Mouse (Mus musculus): ENCODE measurements around the gene Gm45711.
"Not testable (repeated sequence)": the region's sequence is repeated elsewhere in the genome, so short reads cannot be mapped to it uniquely, and the experiment has no call there.

Gm45711 gene

DNA sequence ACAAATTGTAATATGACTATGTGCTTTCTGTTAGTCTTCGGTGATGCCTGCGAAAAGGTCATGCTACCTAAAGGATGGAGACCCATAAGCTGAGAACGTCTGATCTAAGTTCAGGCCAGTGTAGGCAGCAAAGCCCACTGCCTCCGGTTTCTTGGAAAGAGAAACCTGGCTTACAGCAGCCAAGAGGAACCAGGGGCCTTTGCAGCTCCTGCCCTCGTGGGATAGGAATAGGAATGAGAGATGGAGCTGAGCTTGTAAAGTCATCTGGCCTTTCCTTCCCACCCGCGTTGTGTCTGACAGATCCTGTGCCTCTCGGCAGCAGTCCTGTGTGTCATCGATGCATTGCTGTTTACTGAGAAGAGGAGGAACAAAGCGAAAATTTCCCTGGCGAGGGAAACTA, 11.4 kb upstream of the Gm45711 start, which contains the start of gene Gm11020:
TSS of gene Gm11020 (plus strand) at position 301 of the 400 bp plus-strand sequence.
- not testable (repeated sequence) for DNase-seq (ENCODE audit: low spot score)

DNA sequence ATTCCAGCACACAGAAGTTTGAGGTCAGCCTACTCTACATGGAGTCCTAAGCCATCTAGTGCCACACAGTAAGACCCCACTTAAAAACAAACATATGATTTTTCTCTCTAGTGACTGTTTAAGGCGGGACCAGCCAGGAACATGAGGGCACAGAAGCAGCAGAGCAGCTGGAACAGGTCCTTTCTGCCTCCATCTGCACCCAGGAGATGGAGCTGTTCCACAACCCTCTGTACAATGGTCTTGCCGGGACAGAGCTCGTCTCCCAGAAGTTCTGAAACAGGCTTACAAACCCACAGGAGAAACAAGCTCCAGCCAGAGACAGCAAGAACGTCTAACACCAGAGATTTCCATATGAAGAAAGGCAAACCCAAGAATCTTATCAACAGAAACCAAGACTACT, 3.4 kb upstream of the Gm45711 start:
- DNase-seq (ENCODE audit: low spot score): no peak

DNA sequence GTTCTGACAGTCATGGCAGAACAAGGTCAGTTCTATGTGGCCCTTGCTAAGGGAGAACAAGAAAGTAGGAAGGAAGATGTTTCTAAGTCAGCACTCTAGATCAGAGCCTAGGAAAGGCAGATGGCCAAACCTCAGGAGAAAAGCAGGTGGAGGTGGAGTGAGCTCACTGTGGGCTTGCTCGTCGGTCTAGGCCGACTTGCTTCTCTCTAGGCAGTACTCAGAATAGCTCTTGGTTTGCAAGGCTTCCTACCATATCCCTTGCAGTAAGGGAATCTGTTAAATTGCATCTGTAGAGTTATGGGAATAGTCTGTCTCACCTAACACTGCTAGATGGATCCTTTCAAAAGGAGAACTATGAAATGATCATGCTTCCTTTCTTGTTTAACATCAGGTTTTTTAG, 2.1 kb upstream of the Gm45711 start:
- not testable (repeated sequence) for DNase-seq (ENCODE audit: low spot score)

DNA sequence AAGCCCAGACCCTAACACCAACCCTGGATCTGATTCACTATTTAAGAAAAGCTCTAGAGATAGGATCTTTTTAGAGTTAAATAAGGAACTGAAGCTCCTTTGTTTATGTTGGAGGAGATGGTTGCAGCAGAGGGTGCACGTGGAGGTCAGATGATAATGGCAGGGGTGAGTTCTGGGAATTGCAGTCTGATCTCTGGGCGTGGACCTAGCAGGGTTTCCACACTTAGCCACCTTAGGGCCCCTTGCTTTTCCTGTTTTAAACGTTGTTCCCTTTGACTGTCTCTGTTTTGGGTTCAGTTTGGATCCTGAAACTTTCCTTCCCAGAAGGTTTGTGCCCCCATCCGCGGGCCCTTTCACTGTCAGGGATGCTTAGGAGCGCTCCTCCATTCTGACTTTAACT, 1.5 kb downstream of the Gm45711 start:
- DNase-seq (ENCODE audit: low spot score): not testable (repeated sequence)

DNA sequence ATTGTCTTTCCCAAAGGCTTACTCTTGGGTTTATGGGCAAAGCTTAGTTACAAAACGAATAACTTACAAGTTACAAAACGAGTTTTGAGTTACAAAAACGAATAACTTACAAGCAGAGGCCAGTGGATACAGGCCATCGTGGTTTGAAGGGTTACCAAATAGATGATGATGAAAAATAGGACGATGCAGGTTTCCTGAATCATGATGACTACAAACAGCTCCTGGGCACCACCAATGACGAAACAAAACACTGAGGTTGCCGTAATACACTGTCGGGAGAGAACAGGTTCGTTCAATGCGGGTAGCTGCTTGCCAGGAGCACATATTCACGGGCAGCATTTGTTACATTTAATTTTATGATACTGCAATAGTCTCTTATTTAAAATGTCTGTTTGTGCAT, 4.9 kb downstream of the Gm45711 start:
- DNase-seq (ENCODE audit: low spot score): no peak

DNA sequence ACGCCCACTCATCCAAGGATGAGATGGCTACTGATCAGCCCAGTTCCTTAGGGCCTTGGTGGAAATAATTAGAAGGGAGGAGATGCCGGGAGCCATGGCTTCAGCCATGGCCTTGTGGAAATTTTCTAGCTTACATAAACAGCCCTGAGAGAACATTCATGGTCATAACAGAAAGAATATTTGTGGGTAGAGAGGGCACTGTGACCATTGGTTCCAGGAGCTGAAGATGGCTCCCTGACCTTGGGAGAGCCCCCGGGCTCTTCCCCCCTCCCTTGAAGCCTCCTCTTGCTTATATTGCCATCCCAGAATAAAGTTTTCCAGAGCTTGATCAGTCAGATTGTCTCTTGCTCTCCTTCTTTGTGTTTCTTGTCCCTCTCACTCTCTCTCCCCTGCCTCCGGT, 7.3 kb downstream of the Gm45711 start:
- DNase-seq (ENCODE audit: low spot score): not testable (repeated sequence)

DNA sequence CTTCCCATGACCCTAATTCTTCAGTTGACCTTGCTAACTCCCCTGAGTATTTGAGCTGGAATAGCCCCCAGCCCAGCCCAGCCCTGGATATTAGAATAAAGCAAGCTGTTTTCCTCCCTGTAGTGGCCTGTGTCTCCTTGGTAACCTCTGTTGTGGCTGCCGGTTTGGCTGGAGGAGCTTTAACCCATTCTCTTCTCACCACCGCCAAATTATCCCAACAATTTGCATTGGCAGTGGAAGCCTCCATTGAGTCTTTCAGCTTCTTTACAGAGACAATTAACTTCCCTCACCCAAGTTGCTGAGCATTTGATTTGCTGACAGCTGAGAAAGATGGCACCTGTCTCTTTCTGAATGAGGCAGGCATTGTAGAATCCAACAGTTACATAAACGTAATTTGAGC, 8.3 kb downstream of the Gm45711 start:
- DNase-seq (ENCODE audit: low spot score): not testable (repeated sequence)

DNA sequence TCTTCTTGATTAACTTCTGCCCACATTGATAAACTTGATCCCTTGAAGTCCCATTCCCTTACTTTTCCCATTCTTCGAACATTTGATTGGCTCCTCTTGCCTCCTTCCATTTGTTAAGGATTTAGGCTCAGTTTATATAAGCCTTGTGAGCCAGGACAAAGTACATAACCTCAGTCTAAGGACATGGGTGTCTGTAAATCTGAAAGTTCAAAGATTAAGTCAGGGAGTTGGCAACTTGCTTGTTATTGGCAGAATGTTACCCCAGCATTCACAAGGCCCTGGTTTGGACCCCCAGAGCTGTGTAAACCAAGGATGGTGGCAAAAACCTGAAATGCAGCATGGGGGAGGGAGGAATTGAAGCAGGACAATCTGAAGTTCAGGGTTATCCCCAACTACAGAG, 15.5 kb downstream of the Gm45711 start:
- DNase-seq (ENCODE audit: low spot score): no peak

DNA sequence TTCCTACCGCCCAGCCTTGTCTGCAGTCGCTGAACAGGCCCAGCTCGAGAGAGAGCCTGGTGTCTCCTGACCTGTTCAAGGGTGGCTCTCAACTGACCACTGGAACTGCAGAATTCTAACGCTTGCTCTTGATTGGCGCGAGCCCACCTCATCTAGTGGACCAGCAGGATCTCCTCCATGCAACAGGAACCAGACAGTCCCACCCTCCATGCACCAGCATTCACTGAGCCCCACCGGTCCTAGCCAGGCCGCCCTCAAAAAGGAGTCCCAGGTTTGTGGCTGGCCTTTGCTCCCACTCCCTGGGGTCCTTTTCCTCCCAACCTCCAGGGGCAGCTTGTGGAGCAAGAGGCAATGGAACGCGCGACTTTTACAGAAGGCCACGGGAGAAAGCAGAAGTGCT, 16.8 kb downstream of the Gm45711 start, which contains the start of gene Cmtm2a:
TSS of gene Cmtm2a (minus strand) at position 101 of the 400 bp plus-strand sequence.
- not testable (repeated sequence) for DNase-seq (ENCODE audit: low spot score)

DNA sequence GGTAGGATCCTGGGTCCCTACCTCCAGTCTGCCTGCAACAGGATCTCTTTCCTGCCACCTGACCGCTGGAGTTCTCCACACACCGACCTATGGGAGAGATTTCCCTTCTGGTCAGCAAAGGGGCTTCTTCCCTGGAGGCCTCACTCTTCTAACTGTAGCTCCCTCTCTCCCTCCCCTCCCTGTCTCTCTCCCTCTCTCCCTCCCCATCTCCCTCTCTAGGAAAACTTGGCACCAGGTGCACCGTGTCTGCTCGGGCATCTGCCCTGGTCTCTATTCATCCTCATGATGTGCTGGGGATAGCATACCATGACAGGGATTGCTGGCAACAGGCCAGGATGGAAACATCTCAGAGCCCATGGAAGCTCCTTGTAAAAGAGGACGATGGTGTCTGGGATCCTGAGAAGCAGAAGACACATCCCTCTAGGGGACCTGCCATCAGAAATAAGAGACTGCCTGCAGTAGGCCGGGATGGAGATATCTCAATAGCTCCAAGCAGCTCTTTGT, 40.9 kb downstream of the Gm45711 start:
- DNase-seq (ENCODE audit: low spot score): no peak

DNA sequence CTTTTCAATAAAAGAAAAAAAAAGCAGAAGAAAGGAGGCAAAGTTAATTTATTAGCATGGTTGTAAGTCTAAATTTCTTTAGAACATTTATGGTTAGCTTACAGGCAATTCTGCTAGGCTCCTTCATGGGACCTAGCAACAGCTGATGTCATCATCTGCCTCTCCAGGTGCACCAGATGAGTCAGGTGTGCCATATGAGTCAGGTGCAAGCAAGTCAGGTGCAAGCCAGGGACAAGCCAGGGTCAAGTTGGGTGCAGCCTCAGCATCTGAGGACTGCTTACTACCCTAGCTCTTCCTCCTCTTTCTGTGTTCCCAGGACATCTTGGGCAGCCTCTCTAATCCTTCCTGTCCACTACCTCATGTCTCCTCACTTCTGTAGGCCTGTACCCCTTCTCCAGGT, 41.5 kb downstream of the Gm45711 start:
- no peak for DNase-seq (ENCODE audit: low spot score)

DNA sequence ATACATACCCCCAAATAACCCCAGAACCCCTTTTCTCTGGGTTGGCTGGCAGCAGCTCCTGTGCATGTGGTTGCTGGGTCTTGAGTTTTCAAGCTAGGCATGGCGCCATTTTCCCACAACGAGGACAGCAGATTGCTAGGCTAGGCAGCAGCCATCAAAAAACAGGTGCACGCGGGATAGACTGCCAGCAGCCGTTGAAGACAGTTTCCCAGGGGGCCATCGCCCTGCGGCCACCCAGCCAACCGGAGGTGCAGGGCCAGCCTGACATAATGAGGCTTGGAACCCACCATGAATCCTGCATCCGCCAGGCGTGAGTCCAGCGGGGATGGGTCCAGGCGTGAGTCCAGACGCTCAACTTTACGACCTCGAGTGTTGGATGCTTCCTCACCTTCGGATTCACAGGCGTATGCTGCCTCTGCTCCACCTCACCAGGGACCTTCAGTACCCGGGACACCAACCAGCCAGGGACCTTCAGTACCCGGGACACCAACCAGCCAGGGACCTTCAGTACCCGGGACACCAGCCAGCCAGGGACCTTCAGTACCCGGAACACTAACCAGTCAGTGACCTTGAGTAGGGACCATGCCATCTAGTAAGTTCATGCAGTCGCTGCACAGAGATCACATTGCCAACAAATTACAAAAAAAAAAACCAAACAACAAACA, 45.5 kb downstream of the Gm45711 start:
- DNase-seq (ENCODE audit: low spot score): not testable (repeated sequence)

DNA sequence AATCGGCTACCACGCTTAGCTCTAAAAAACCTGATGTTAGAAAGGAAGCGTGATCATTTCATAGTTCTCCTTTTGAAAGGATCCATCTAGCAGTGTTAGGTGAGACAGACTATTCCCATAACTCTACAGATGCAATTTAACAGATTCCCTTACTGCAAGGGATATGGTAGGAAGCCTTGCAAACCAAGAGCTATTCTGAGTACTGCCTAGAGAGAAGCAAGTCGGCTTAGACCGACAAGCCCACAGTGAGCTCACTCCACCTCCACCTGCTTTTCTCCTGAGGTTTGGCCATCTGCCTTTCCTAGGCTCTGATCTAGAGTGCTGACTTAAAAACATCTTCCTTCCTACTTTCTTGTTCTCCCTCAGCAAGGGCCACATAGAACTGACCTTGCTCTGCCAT, 48.1 kb downstream of the Gm45711 start:
- not testable (repeated sequence) for DNase-seq (ENCODE audit: low spot score)

DNA sequence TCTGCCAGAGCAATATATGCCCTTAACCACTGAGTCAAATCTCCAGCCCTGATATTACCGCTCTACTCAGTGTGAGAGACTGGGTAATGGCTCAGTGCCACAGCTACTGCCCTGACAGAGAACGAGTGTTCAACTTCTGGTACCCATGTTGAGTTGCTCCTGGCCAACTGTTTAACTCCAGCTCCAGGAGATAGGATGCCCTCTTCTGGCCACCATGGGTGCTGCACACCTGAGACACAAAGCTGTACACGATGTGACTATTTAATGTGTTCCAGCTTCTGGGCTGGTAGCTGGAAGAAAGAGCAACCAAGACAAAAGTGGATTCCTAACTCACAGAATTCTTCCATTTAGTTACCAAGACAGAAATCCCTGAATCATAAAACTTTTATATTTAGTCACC, 56.9 kb downstream of the Gm45711 start:
- DNase-seq (ENCODE audit: low spot score): no peak

DNA sequence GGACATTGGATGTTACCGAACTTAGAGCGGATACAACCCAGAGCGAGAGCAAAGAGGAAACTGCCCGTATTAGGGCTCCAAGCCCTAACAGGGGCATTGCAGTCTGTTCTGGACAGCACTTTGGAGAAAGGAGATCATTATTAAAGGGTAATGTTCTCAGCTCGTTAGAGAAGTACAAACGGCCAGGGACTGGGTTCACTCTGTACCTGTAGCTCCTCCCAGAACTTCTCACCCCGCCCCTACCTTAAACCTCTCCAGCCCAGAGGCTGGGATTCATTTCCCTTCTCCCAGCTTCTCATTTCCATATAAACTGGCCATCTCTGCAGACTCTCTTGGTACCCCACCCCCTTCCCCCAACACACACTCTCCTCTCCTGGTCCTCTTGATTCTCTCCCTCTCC, 58.4 kb downstream of the Gm45711 start:
- DNase-seq (ENCODE audit: low spot score): no peak

DNA sequence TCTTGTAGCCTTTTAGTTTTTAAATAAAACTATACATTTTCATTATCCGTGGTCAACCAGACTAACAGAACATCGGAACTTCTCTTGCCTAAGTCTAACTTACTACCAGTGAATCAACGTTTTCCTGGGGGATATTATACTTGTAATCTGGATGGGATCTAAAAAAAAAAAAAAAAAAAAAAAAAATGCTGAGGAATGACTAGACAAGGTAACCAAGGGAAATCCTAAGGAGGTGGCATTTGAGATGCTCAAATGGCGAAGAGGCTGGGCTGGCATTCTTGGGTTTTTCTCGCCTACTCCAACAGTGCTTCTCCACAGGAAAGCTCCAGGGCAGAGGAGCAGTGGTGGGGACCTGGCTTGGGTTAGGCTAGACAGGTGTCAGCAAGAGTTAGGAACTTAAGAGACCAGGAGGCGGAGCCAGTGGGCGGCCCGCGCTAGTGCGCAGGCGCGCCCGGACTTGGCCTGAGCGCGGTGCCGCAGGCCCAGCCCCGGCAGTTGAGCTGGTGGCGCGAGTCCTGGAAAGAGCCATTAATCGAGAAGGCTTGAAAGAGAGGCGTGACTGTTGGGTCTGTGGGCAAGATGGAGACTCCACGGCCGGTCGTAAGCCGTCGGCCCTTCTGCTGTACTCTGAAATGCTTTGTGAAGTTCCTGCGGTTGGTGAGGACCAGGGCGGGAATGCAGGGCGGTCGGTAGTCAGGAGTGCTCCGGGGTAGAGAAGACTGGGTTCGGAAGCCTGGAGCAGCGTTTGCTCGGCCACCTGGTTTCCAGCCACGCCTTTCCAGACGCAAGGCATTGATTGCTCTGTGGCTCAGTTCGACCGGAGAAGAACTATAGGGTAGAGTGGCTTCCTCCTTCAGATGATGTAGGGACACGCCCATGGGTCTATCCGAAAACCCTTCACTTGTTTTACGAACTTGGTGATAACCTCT, 59.2 kb downstream of the Gm45711 start, which contains the start of gene Cklf:
TSS of gene Cklf (plus strand) at position 423 of the 929 bp plus-strand sequence.
- peak; percentile 85 for DNase-seq (ENCODE audit: low spot score)

DNA sequence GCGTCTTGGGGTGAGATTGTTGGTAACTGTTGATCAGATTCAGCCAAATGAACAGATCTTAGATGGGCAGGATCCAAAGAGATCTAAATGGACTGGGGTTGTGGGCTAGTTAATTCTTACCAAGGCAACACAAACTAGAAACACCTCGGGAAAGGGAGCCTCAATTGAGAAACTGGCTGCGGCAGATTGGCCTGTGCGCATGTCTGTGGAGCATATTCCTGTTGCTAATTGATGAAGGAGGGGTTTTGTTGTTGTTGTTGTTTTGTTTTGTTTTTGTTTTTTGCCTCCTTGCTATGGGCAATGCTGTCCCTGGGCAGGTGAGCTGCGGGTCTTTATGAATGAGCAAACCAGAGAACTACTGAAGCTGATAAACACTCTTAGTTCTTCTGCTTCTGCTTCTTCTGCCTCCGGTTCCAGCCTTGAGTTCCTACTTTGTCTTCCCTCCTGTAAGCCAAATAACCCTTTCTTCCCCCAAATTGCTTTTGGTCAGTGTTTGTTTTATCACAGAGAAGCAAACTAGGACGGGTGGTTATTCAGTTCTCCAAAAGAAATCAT, 60.4 kb downstream of the Gm45711 start:
- DNase-seq (ENCODE audit: low spot score): no peak

DNA sequence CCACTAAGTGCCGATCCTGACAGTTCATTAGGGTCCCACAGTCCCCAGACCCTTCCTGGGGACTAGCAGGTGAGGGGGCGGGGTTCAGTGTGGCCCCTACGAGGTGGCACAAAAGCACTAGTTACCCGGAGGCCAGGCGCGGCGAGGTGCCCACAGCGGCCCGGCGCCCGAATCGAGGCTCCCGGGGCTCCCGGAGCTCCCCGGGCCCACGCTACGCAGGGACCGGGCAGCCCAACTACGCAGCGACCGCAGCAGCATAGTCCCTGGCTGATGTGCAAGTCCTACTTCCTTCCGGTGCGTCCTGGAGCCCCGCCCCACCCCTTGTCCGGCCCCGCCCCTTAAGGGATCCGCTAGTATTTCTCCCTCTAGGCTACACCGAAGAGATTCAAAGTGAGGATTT, 61.6 kb downstream of the Gm45711 start, which contains the start of gene Tk2:
TSS of gene Tk2 (minus strand) at position 283 of the 400 bp plus-strand sequence.
- peak; percentile 53 for DNase-seq (ENCODE audit: low spot score)

DNA sequence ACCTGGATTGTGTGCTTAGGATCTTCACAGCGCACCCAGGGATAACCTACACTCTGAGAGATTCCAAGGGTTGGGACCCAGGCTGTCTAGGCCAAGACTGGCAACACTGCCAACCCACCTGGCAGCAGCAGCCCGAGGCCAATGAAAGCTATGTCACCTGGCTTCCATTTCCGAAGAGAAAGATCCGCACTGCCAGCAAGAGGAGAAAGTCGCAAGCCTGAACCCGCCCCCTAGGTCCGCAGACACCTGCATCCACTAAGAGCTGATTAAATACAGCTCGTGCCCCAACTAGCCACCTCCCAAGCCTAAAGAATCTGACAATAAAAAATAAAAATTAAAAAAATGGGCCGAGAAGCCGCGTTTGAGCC, 62.0 kb downstream of the Gm45711 start:
- DNase-seq (ENCODE audit: low spot score): no peak

DNA sequence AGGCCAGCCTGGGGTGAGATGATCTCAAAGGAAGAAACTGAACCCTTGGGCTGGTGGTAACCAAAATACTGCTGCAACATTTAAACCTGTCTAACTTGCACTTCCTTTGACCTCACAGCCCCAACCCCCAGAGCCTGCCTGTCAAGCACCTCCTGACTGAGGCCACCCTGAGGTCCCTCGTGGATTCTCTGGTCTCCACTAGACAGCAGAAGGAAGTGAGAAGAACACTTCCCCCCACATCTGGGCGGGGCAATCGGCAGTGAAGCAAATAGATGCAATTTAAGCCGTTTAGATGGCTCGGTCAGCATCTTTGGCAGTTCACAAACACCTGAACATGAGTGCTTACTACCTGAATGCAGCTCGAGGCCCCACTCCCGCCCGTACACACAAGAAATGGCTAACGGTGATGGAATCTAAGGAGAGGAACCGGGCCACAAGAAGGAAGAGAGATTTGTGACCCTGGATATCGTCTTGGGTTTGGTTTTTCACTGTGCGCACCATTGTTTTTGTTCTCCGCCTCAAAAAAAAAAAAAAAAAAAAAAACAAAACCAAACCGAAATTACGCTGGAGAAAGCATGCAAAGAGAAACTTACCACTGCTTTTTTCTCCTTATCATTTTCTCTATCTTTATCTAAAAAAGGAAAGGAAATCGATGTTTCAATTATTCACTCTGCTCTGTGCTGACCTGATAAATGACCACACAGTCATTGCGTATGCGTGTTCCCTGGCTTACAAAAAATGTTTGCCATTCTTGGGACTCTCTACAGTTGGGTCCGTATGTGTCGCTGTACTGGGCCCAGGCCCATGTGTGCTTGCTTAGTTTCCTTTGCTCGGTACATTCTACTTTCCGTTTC, 62.6 kb downstream of the Gm45711 start:
- no peak for DNase-seq (ENCODE audit: low spot score)

DNA sequence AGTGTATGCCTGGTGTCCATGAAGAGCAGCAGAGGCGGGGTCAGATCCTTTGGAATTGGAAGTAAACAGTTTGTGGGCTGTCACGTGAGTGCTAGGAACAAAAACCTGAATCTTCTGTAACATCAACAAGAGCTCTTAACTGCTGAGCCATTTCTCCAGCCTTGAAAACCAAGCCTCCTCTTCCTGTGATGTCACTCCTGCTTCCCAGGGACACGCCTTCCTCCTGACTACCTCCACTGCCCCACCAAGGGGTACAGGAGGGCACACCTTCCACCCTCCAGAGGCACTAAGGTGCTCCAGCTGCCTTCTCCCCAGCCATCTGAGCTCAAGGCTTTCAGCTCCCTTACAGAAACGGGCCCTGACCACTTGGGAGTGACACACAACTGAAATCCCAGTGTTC, 63.3 kb downstream of the Gm45711 start:
- DNase-seq (ENCODE audit: low spot score): no peak
